Mouse (Mus musculus): ENCODE measurements around the gene Xcl1. TPM values are rescaled to one million over a fixed set of nuclear protein-coding genes. Genes with fewer than 3 reads are reported as not detected.

The Xcl1 gene
- polyA plus RNA-seq, 1 experiment = not detected

- TF ChIP-seq POLR2A (IDR thresholded peaks at IDR 0.05; ENCODE audit: borderline replicate concordance, control insufficient read depth, low read depth, low read length) (no peak), CTCF (IDR thresholded peaks at IDR 0.05; ENCODE audit: control insufficient read depth, insufficient read depth, low read length) (no peak)
- Histone ChIP-seq H3K27ac (ENCODE audit: control insufficient read depth, insufficient read depth, low read depth, low read length, poor library complexity) (no peak overlapping the region), H3K4me3 (replicated peaks; ENCODE audit: control insufficient read depth, low read depth, low read length) (no peak overlapping the region), H3K4me1 (ENCODE audit: control insufficient read depth, insufficient read depth, low read length) (no peaks in the 10 kb centered on the region)
- WGBS = 42% methylated on average over 7 of the region's 7 CpGs
Observed at GRCm38 (mm10) chr1:164899506-164899905, 35.8 kb downstream of the Xcl1 start.

GRCm38 (mm10) chr1:164898846-164899351 lies 36.4 kb downstream of the Xcl1 start:
- peak; percentile 58 for TF ChIP-seq CTCF (IDR thresholded peaks at IDR 0.05; ENCODE audit: control insufficient read depth, insufficient read depth, low read length)
- no peak for TF ChIP-seq POLR2A (IDR thresholded peaks at IDR 0.05; ENCODE audit: borderline replicate concordance, control insufficient read depth, low read depth, low read length)
- Histone ChIP-seq H3K27ac (ENCODE audit: control insufficient read depth, insufficient read depth, low read depth, low read length, poor library complexity) (peak overlapping the region; percentile 49; the same call in 1 of the 2 replicates), H3K4me1 (ENCODE audit: control insufficient read depth, insufficient read depth, low read length) (no peaks in the 10 kb centered on the region), H3K4me3 (replicated peaks; ENCODE audit: control insufficient read depth, low read depth, low read length) (peak overlapping the region; percentile 56)
- WGBS = under 1% methylated on average over 22 of the region's 22 CpGs

GRCm38 (mm10) chr1:164897163-164897817 lies 38.0 kb downstream of the Xcl1 start:
- 59% methylated on average over 5 of the region's 5 CpGs for whole genome bisulfite sequencing
- no peaks in the 10 kb centered on the region for H3K4me1 ChIP-seq (ENCODE audit: control insufficient read depth, insufficient read depth, low read length)
- TF ChIP-seq CTCF (IDR thresholded peaks at IDR 0.05; ENCODE audit: control insufficient read depth, insufficient read depth, low read length) (no peak), POLR2A (IDR thresholded peaks at IDR 0.05; ENCODE audit: borderline replicate concordance, control insufficient read depth, low read depth, low read length) (no peak)
- no peak overlapping the region for H3K4me3 ChIP-seq (replicated peaks; ENCODE audit: control insufficient read depth, low read depth, low read length)
- no peak overlapping the region for H3K27ac ChIP-seq (ENCODE audit: control insufficient read depth, insufficient read depth, low read depth, low read length, poor library complexity)

GRCm38 (mm10) chr1:164896211-164897145 lies 38.8 kb downstream of the Xcl1 start:
- 69% methylated on average over 16 of the region's 16 CpGs for WGBS
- Histone ChIP-seq H3K27ac (ENCODE audit: control insufficient read depth, insufficient read depth, low read depth, low read length, poor library complexity) (no peak overlapping the region), H3K4me3 (replicated peaks; ENCODE audit: control insufficient read depth, low read depth, low read length) (no peak overlapping the region), H3K4me1 (ENCODE audit: control insufficient read depth, insufficient read depth, low read length) (no peaks in the 10 kb centered on the region)
- TF ChIP-seq POLR2A (IDR thresholded peaks at IDR 0.05; ENCODE audit: borderline replicate concordance, control insufficient read depth, low read depth, low read length) (no peak), CTCF (IDR thresholded peaks at IDR 0.05; ENCODE audit: control insufficient read depth, insufficient read depth, low read length) (no peak)

- TF ChIP-seq POLR2A (IDR thresholded peaks at IDR 0.05; ENCODE audit: borderline replicate concordance, control insufficient read depth, low read depth, low read length) = no peak
- no peak for TF ChIP-seq CTCF (IDR thresholded peaks at IDR 0.05; ENCODE audit: control insufficient read depth, insufficient read depth, low read length)
- WGBS = 80% methylated on average over 2 of the region's 2 CpGs
- H3K27ac ChIP-seq (ENCODE audit: control insufficient read depth, insufficient read depth, low read depth, low read length, poor library complexity) = no peak overlapping the region
- no peak overlapping the region for H3K4me3 ChIP-seq (replicated peaks; ENCODE audit: control insufficient read depth, low read depth, low read length)
- H3K4me1 ChIP-seq (ENCODE audit: control insufficient read depth, insufficient read depth, low read length) = no peaks in the 10 kb centered on the region
Observed at GRCm38 (mm10) chr1:164895806-164896205, 39.5 kb downstream of the Xcl1 start.

GRCm38 (mm10) chr1:164890366-164890765 lies 45.0 kb downstream of the Xcl1 start:
- TF ChIP-seq CTCF (IDR thresholded peaks at IDR 0.05; ENCODE audit: control insufficient read depth, insufficient read depth, low read length) = no peak
- no peak for TF ChIP-seq POLR2A (IDR thresholded peaks at IDR 0.05; ENCODE audit: borderline replicate concordance, control insufficient read depth, low read depth, low read length)
- WGBS = 84% methylated on average over 4 of the region's 4 CpGs
- H3K27ac ChIP-seq (ENCODE audit: control insufficient read depth, insufficient read depth, low read depth, low read length, poor library complexity) = no peak overlapping the region
- H3K4me1 ChIP-seq (ENCODE audit: control insufficient read depth, insufficient read depth, low read length) = no peaks in the 10 kb centered on the region; the same call in 1 of the 2 replicates
- no peak overlapping the region for H3K4me3 ChIP-seq (replicated peaks; ENCODE audit: control insufficient read depth, low read depth, low read length)

- Histone ChIP-seq H3K4me3 (replicated peaks; ENCODE audit: control insufficient read depth, low read depth, low read length) (no peak overlapping the region), H3K4me1 (ENCODE audit: control insufficient read depth, insufficient read depth, low read length) (no peaks in the 10 kb centered on the region; the same call in 1 of the 2 replicates), H3K27ac (ENCODE audit: control insufficient read depth, insufficient read depth, low read depth, low read length, poor library complexity) (no peak overlapping the region)
- WGBS = 47% methylated on average over 6 of the region's 6 CpGs
- TF ChIP-seq POLR2A (IDR thresholded peaks at IDR 0.05; ENCODE audit: borderline replicate concordance, control insufficient read depth, low read depth, low read length) (no peak), CTCF (IDR thresholded peaks at IDR 0.05; ENCODE audit: control insufficient read depth, insufficient read depth, low read length) (no peak)
Observed at GRCm38 (mm10) chr1:164888563-164888962, 46.8 kb downstream of the Xcl1 start.

GRCm38 (mm10) chr1:164887775-164888174 lies 47.6 kb downstream of the Xcl1 start:
- 78% methylated on average over 2 of the region's 2 CpGs for WGBS
- Histone ChIP-seq H3K4me3 (replicated peaks; ENCODE audit: control insufficient read depth, low read depth, low read length) (no peak overlapping the region), H3K27ac (ENCODE audit: control insufficient read depth, insufficient read depth, low read depth, low read length, poor library complexity) (no peak overlapping the region), H3K4me1 (ENCODE audit: control insufficient read depth, insufficient read depth, low read length) (no peaks in the 10 kb centered on the region; the same call in 1 of the 2 replicates)
- no peak for TF ChIP-seq CTCF (IDR thresholded peaks at IDR 0.05; ENCODE audit: control insufficient read depth, insufficient read depth, low read length)
- no peak for TF ChIP-seq POLR2A (IDR thresholded peaks at IDR 0.05; ENCODE audit: borderline replicate concordance, control insufficient read depth, low read depth, low read length)

Measured in bone marrow, adult 2 months (tissue).